Mouse (Mus musculus) heart, embryonic 15.5 days (tissue): ENCODE measurements around the gene Asb8. TPM values are rescaled to one million over a fixed set of nuclear protein-coding genes. Genes with fewer than 3 reads are reported as not detected.

Source experiments
- ATAC-seq: fragments of 200-750 bp; cut with Nextera tagmentation; replicated peaks from 2 replicates; pipeline ENCODE4 v1.8.0; 2017; ENCODE audit warnings: low read depth, moderate TSS enrichment; ENCODE audit not compliant: insufficient number of reproducible peaks, insufficient read depth, low FRiP score
- H3K27ac ChIP-seq: fragments of 300-500 bp; sonication (generic); 2 replicates; pipeline ENCODE4 v1.5.1; 2015; ENCODE audit warnings: mild to moderate bottlenecking, inconsistent platforms
- H3K27me3 ChIP-seq: fragments of 300-500 bp; sonication (generic); 2 replicates; pipeline ENCODE4 v1.6.1; 2015; ENCODE audit warnings: inconsistent platforms
- H3K36me3 ChIP-seq: fragments of 300-500 bp; sonication (generic); 2 replicates; pipeline ENCODE4 v1.6.1; 2015; ENCODE audit warnings: mild to moderate bottlenecking, inconsistent platforms
- H3K4me1 ChIP-seq: fragments of 300-500 bp; sonication (generic); replicated peaks from 2 replicates; pipeline ENCODE4 v1.6.1; 2015; ENCODE audit warnings: inconsistent platforms
- H3K4me2 ChIP-seq: fragments of 300-500 bp; sonication (generic); 2 replicates; pipeline ENCODE4 v1.6.1; 2015; ENCODE audit warnings: inconsistent platforms, mild to moderate bottlenecking, moderate library complexity
- H3K4me3 ChIP-seq: fragments of 300-500 bp; sonication (generic); 2 replicates; pipeline ENCODE4 v1.5.1; 2015; ENCODE audit warnings: mild to moderate bottlenecking, inconsistent platforms
- H3K9ac ChIP-seq: fragments of 300-500 bp; sonication (generic); 2 replicates; pipeline ENCODE4 v1.6.1; 2015; ENCODE audit warnings: mild to moderate bottlenecking, inconsistent platforms
- H3K9me3 ChIP-seq: fragments of 300-500 bp; sonication (generic); replicated peaks from 2 replicates; pipeline ENCODE4 v1.6.1; 2016; ENCODE audit warnings: inconsistent platforms
- WGBS: fragments of 180-500 bp; shearing (Covaris S2); methylation state at CpG from one replicate; pipeline ENCODE4 v1.1.7; 2015; ENCODE audit warnings: mixed read lengths; 5-methylcytosine and 5-hydroxymethylcytosine counted together
- polyA plus RNA-seq: library from polyadenylated mRNA; unstranded; fragments of >200 nt; fragmentation: Nextera tagmentation; extraction: Ambion mirVana; gene quantifications from 2 replicates; pipeline ENCODE4 v1.2.1, GENCODE M21; 2015

Gene Asb8
- polyA plus RNA-seq, 1 experiment from 2014 or later, result 77.6 TPM

DNA sequence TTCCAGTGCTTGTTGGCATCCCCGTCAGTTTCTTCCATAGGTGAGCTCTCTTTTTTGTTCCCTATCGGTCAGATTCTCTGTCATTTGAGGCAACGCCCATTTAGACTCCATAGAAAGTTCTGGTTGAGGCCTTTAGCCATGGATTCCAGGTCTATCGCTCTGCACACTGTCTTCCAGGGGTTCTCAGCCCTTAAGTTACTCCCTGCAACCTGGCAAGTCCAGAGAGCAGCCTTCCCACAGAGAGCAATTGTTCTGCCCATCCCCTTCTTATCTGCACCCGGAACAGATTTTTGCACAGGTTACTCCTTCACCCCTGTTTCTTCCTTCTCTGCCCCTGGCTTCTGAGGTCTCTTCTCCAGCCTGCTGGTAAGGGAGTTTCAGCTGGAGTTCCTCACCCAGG lies 6.7 kb upstream of the Asb8 start:
- WGBS, result 73% methylated on average over 5 of the region's 5 CpGs
- no peak for ATAC-seq
- H3K36me3 ChIP-seq, result no peaks in the 10 kb centered on the region
- H3K4me2 ChIP-seq, result no peak overlapping the region
- H3K9me3 ChIP-seq, result no peaks in the 10 kb centered on the region
- no peak overlapping the region for H3K9ac ChIP-seq
- H3K27me3 ChIP-seq, result peaks cover 73% of the 10 kb centered on the region
- peaks cover 16% of the 10 kb centered on the region for H3K4me1 ChIP-seq
- no peak overlapping the region for H3K4me3 ChIP-seq
- no peak overlapping the region for H3K27ac ChIP-seq

- no peak overlapping the region for H3K27ac ChIP-seq
- WGBS, result 65% methylated on average over 9 of the region's 9 CpGs
- peaks cover 84% of the 10 kb centered on the region for H3K27me3 ChIP-seq
- H3K4me1 ChIP-seq, result peaks cover 22% of the 10 kb centered on the region
- ATAC-seq, result no peak
- no peaks in the 10 kb centered on the region for H3K9me3 ChIP-seq
- no peak overlapping the region for H3K4me3 ChIP-seq
- no peak overlapping the region for H3K9ac ChIP-seq
- H3K36me3 ChIP-seq, result no peaks in the 10 kb centered on the region
- H3K4me2 ChIP-seq, result no peak overlapping the region
Measured at GRCm38 (mm10) chr15:98170917-98171316, 5.5 kb upstream of the Asb8 start.

DNA sequence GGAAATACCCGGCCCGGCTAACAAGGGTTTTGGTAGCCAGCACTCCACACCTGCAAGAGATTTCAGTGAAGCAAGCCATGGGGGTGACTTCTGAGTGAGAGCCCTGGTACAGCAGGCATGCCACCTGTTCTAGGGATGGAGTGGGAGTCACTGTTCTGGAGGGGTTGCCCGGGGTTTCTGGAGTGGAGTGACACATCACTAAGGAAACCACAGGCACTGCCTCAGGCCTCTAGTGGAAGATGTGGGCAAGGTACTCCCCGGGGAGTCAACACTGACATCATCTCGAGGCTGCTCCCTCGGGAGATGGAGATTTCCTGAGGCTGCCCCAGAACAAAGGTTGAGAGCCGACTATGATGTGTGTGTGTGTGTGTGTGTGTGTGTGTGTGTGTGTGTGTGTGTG lies 4.9 kb upstream of the Asb8 start:
- H3K27ac ChIP-seq, result no peak overlapping the region
- no peaks in the 10 kb centered on the region for H3K9me3 ChIP-seq
- no peak overlapping the region for H3K4me3 ChIP-seq
- H3K27me3 ChIP-seq, result peaks cover 89% of the 10 kb centered on the region
- H3K36me3 ChIP-seq, result no peaks in the 10 kb centered on the region
- no peak for ATAC-seq
- no peak overlapping the region for H3K4me2 ChIP-seq
- H3K9ac ChIP-seq, result no peak overlapping the region
- 41% methylated on average over 7 of the region's 7 CpGs for WGBS
- peaks cover 22% of the 10 kb centered on the region for H3K4me1 ChIP-seq

DNA sequence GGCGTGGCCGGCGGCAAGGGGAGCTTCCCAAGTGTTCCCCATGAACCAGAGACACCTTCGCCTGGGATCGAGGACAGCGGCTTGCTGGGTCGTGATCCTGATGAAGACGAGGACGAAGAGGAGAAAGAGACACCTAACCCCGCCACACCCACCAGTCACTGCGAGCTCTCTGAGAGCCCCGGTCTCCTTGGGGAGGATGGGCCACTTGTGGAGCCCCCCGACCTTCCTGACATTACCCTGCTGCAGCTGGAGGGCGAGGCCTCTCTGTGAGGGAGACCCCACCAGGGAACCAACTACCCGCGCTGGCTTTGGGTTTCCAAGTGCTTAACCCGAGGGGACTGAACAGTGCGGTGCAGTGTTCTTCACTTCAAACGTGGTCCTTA lies 3.2 kb upstream of the Asb8 start:
- Histone ChIP-seq H3K4me3 (peak overlapping the region; percentile 56), H3K4me1 (peaks cover 22% of the 10 kb centered on the region), H3K4me2 (peak overlapping the region; percentile 92), H3K9ac (no peak overlapping the region), H3K27ac (no peak overlapping the region), H3K9me3 (no peaks in the 10 kb centered on the region), H3K27me3 (peaks cover 84% of the 10 kb centered on the region), H3K36me3 (no peaks in the 10 kb centered on the region)
- 11% methylated on average over 19 of the region's 19 CpGs for WGBS
- ATAC-seq, result no peak

GRCm38 (mm10) chr15:98167645-98168621 lies 2.5 kb upstream of the Asb8 start:
- 2% methylated on average over 69 of the region's 69 CpGs for WGBS
- no peak overlapping the region for H3K27ac ChIP-seq
- peak overlapping the region; percentile 92 for H3K4me2 ChIP-seq
- peaks cover 22% of the 10 kb centered on the region for H3K4me1 ChIP-seq
- H3K9ac ChIP-seq, result peak overlapping the region; percentile 43
- no peaks in the 10 kb centered on the region for H3K36me3 ChIP-seq
- peaks cover 78% of the 10 kb centered on the region for H3K27me3 ChIP-seq
- H3K9me3 ChIP-seq, result no peaks in the 10 kb centered on the region
- peak overlapping the region; percentile 56 for H3K4me3 ChIP-seq
- ATAC-seq, result peak; percentile 65

DNA sequence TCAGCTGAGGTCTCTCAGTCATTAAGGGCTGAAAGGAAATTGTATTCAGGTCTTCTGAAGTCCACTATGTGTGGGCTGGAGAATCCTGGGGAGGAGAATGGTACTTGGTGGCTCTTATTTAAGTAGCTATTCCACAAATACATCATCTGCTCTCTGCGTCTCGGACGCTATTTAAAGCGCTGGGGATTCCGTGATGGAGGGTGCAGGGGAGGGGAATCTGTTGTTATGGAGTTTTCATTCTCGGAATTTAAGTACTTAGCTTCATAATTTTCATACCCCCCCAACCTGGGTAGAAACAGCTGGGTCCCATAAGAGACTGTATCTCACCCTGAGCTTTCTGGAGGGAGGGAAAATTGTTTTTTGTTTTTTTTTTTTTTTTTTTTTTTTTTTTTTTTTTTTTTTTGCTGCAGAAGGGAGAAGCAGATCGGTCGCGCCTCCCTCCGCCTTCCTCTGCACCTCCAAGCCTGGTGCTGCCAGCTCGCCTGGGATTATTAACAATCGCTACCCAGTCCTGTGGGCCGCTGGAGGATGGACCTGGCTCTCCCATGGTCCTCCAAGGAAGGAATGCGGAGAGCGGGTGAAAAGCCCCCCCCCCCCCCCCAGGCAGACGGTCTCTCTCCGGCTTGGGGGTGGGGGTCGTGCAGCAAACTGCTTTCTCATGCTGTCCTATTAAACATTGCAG lies 1.7 kb upstream of the Asb8 start, which contains the start of gene Ccdc184:
Ccdc184 (plus strand) TSS at position 196 of the 682 bp plus-strand sequence.
- H3K9me3 ChIP-seq, result no peaks in the 10 kb centered on the region
- peaks cover 22% of the 10 kb centered on the region for H3K4me1 ChIP-seq
- H3K4me2 ChIP-seq, result peak within 1 kb of the TSS; percentile 92
- no peak within 1 kb of the TSS for H3K27ac ChIP-seq
- H3K36me3 ChIP-seq, result no peaks in the 10 kb centered on the region
- H3K4me3 ChIP-seq, result peak within 1 kb of the TSS; percentile 56
- peaks cover 70% of the 10 kb centered on the region for H3K27me3 ChIP-seq
- peak within 1 kb of the TSS; percentile 43 for H3K9ac ChIP-seq
- 2% methylated on average over 18 of the region's 18 CpGs for WGBS
- ATAC-seq, result no peak; the same call in 1 of the 2 replicates

DNA sequence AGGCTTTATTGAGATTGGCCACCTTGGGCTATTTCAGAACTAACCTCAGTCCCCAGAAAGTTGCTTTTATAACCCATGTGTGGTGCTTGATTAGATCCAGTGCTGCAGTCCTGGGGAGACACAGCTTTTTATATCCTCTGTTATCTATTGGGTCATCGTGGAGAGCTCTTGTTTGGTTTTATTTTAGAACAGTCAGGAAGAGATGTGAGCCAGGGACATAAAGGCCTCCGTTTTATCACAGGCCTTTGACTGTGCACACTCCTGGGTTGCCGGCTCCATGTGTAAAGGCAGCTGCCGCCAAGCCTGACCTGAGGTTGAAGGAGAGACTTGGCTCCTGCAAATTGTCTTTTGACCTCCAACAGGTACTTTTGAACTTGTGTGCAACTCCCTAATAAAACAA lies 2.9 kb downstream of the Asb8 start:
- Histone ChIP-seq H3K4me3 (no peak overlapping the region), H3K9ac (no peak overlapping the region), H3K9me3 (no peaks in the 10 kb centered on the region), H3K36me3 (no peaks in the 10 kb centered on the region), H3K27ac (peak overlapping the region; percentile 49), H3K4me1 (peaks cover 11% of the 10 kb centered on the region), H3K4me2 (no peak overlapping the region), H3K27me3 (peaks cover 24% of the 10 kb centered on the region)
- 35% methylated on average over 4 of the region's 4 CpGs for WGBS
- no peak for ATAC-seq

DNA sequence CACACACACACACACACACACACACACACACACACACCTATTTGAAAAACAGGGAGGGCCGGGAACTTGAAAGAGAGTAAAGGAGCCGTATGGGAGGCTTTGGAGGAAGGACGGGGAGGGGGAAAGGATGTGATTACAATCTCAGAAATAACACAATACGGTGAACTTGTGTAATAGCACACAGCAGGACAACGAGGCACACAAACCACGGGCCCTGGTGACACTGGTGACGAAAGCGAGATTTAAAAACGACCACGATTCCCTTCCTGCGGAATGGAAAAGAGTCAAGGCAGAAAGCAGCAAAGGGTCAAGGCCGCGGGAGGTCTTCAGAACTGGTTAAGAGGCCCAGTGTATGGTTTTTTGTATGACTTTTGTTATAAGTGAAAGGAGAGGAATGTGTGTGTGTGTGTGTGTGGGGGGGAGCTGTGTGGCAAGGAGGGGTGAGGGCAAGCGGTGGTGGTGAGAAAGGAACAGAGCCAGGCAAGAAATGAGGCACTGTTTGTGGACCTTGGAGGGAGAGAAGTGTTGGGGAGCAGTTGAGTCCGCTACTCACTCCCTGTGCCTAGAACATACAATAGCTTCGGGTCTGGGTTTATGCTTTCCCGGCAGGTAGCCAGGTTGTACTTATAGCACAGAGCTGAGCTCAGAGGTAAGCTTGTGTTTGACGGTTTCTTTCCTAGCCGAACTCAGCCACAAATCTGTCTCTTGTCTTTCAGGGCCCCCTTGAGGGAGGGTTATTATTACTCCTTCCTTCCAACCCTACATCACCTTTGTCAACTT lies 4.2 kb downstream of the Asb8 start:
- Histone ChIP-seq H3K36me3 (no peaks in the 10 kb centered on the region), H3K4me1 (no peaks in the 10 kb centered on the region; the same call in 1 of the 2 replicates), H3K4me3 (no peak overlapping the region), H3K27ac (no peak overlapping the region), H3K9ac (no peak overlapping the region), H3K4me2 (no peak overlapping the region), H3K9me3 (no peaks in the 10 kb centered on the region), H3K27me3 (peaks cover 13% of the 10 kb centered on the region)
- no peak for ATAC-seq
- WGBS, result 74% methylated on average over 19 of the region's 19 CpGs

GRCm38 (mm10) chr15:98157253-98157652 lies 8.2 kb downstream of the Asb8 start:
- 22% methylated on average over 1 of the region's 1 CpGs for WGBS
- Histone ChIP-seq H3K27me3 (no peaks in the 10 kb centered on the region), H3K4me2 (no peak overlapping the region), H3K27ac (no peak overlapping the region), H3K36me3 (no peaks in the 10 kb centered on the region), H3K9ac (no peak overlapping the region), H3K9me3 (no peaks in the 10 kb centered on the region), H3K4me1 (no peaks in the 10 kb centered on the region), H3K4me3 (no peak overlapping the region)
- no peak for ATAC-seq

GRCm38 (mm10) chr15:98155944-98156343 lies 9.5 kb downstream of the Asb8 start:
- ATAC-seq, result no peak
- WGBS, result 52% methylated on average over 4 of the region's 4 CpGs
- Histone ChIP-seq H3K9me3 (no peaks in the 10 kb centered on the region), H3K36me3 (no peaks in the 10 kb centered on the region), H3K4me1 (no peaks in the 10 kb centered on the region), H3K27ac (no peak overlapping the region), H3K27me3 (no peaks in the 10 kb centered on the region), H3K4me2 (no peak overlapping the region), H3K9ac (no peak overlapping the region), H3K4me3 (no peak overlapping the region)

GRCm38 (mm10) chr15:98155272-98155671 lies 10.2 kb downstream of the Asb8 start:
- WGBS, result 87% methylated on average over 5 of the region's 5 CpGs
- H3K4me2 ChIP-seq, result no peak overlapping the region
- no peak for ATAC-seq

More at GRCm38 (mm10) chr15:98155272-98155671, 10.2 kb downstream of the Asb8 start:
- no peak overlapping the region for H3K9ac ChIP-seq
- no peaks in the 10 kb centered on the region for H3K9me3 ChIP-seq
- no peaks in the 10 kb centered on the region for H3K36me3 ChIP-seq
- H3K27ac ChIP-seq, result no peak overlapping the region
- no peaks in the 10 kb centered on the region for H3K27me3 ChIP-seq
- no peak overlapping the region for H3K4me3 ChIP-seq
- no peaks in the 10 kb centered on the region for H3K4me1 ChIP-seq
